Mouse (Mus musculus): Measurements from ENCODE around the gene Ncs1. TPM values are rescaled to one million over a fixed set of nuclear protein-coding genes. Genes with fewer than 3 reads are reported as not detected.
A peak's percentile ranks its signal among the peaks of the same experiment; 100 is the strongest.

The Ncs1 gene
- polyA plus RNA-seq, 1 experiment from 2014 or later = 116 TPM

DNA sequence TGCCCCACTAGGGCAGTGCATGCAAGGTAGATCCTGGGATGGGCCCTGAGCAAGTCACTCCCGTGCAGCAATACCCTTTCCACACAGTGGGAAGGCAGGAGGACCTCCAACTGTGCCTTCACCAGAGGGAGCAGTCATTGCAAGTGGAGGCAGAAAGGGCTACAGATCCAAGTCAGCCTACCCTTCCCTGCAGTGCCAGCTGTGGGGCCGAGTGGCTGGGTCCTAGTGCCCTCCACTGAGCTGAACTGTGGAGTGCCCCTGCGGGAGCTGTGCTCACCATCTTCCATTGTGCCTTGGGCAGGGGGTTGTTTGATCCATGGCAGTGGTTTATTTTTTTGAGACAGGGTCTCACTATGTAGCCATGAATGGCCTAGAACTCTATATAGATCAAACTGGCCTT, 34.4 kb upstream of the Ncs1 start:
- no peak for ATAC-seq (replicated peaks)
- no peak overlapping the region for H3K27ac ChIP-seq (replicated peaks)
- no peaks in the 10 kb centered on the region for H3K9me3 ChIP-seq
- H3K27me3 ChIP-seq = no peaks in the 10 kb centered on the region
- no peak overlapping the region for H3K4me2 ChIP-seq (replicated peaks)
- peaks cover 40% of the 10 kb centered on the region for H3K36me3 ChIP-seq
- no peak overlapping the region for H3K4me3 ChIP-seq
- H3K9ac ChIP-seq (replicated peaks) = no peak overlapping the region
- WGBS = 43% methylated on average over 3 of the region's 3 CpGs
- peaks cover 18% of the 10 kb centered on the region; the same call in 1 of the 2 replicates for H3K4me1 ChIP-seq

DNA sequence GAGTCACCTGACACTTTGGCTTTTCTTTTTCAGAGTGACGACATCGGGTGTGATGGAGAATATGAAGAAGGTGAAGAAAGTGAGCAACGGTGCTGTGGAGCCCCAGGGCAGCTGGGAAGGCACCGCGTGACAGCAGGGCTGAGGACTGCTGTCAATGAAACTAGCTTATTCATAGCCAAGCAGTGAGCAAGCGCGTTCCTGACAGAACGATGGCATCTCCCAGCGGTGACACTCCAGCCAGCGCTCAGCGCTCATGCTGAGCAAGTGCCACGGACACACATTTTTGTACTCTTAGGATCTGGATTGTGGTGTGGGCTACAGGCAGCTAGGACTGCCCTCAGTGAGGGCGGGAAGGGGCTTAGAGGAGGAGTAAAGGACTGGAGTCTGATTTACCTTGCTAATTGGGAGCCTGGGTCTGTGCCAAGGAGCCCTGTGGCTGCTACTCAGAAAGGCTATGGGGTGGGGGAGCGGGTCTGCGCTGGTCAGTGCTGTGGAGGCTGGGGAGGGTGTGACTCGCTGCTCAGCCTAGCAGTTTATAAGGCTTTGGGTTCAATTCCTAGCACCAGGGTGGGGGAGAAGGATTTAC, 31.3 kb upstream of the Ncs1 start:
- ATAC-seq (replicated peaks) = peak; percentile 55; the same call in 1 of the 2 replicates
- no peak overlapping the region for H3K27ac ChIP-seq (replicated peaks)
- WGBS = 46% methylated on average over 16 of the region's 16 CpGs

DNA sequence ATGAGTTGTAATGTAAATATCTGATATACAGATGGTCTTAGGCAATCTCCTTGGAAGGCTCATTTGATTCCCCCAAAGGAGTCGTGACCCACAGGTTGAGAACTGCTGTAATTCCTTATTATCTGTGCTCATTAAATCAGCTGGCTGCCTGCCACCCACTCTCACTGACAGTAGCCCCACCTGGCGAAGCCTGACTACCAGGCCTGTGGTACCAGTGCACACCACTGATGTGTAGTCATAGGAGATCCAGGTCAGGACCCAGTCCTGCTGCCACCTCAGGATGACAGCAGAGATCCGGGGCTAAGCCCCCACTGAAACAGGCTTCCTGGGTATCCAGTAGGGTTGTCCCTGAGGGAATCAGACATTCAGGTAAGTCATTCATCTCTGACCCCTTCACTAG, 27.0 kb upstream of the Ncs1 start:
- Histone ChIP-seq H3K4me2 (replicated peaks) (no peak overlapping the region), H3K4me3 (no peak overlapping the region), H3K27ac (replicated peaks) (no peak overlapping the region), H3K9me3 (no peaks in the 10 kb centered on the region), H3K4me1 (peaks cover 10% of the 10 kb centered on the region; the same call in 1 of the 2 replicates), H3K36me3 (peaks cover 8% of the 10 kb centered on the region), H3K27me3 (no peaks in the 10 kb centered on the region), H3K9ac (replicated peaks) (no peak overlapping the region)
- WGBS = 66% methylated on average over 3 of the region's 3 CpGs
- no peak for ATAC-seq (replicated peaks)

More for the DNA sequence above, 31.3 kb upstream of the Ncs1 start:
- Histone ChIP-seq H3K9me3 (no peaks in the 10 kb centered on the region), H3K9ac (replicated peaks) (no peak overlapping the region), H3K4me1 (peaks cover 13% of the 10 kb centered on the region; the same call in 1 of the 2 replicates), H3K4me3 (no peak overlapping the region), H3K27me3 (no peaks in the 10 kb centered on the region), H3K36me3 (peaks cover 23% of the 10 kb centered on the region), H3K4me2 (replicated peaks) (no peak overlapping the region)

DNA sequence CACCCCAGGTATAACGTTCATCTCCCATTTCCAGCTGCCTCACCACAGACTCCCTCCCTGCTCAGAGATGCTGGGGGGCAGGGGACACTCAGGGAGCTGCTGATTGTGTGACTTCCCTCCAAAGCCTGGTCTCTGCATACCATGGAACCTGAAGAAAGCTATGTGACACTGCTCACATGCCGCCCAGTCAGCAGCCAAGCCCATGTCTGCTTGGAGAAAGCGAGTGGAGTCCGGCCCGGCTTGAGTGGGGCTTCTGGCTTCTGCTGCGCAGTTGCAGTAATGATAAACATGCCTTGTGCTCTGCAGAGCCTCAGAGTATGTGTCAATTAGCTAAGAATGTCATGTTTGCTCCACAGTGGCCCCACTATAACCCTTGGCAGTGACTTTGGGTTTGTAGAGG, 26.2 kb upstream of the Ncs1 start:
- Histone ChIP-seq H3K36me3 (peaks cover 8% of the 10 kb centered on the region), H3K27ac (replicated peaks) (no peak overlapping the region), H3K4me3 (no peak overlapping the region), H3K9me3 (no peaks in the 10 kb centered on the region), H3K4me2 (replicated peaks) (no peak overlapping the region), H3K9ac (replicated peaks) (no peak overlapping the region), H3K4me1 (peaks cover 3% of the 10 kb centered on the region; the same call in 1 of the 2 replicates), H3K27me3 (no peaks in the 10 kb centered on the region)
- ATAC-seq (replicated peaks) = no peak
- WGBS = 88% methylated on average over 6 of the region's 6 CpGs

DNA sequence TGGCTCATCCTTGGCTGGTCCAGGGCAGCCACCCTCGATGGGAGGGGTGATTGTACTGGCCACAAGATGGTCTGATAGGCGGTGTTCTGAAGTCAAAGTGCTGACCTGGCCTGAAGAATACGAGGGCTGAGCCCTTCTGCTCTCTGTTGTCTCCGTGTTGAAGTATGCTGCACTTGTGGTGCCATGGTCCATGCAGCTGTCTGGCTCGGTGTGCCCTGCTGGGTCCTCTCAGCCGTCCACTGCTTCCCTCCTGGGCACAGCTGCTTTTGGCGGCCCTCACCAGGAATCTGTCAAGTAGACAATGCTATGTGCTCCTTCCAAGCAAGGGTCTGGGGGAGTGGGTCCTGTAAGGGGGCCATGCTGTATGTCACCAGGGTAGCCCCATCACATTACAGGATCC, 24.8 kb upstream of the Ncs1 start:
- Histone ChIP-seq H3K9me3 (no peaks in the 10 kb centered on the region), H3K4me1 (no peaks in the 10 kb centered on the region), H3K4me2 (replicated peaks) (no peak overlapping the region), H3K27ac (replicated peaks) (no peak overlapping the region), H3K4me3 (no peak overlapping the region), H3K27me3 (no peaks in the 10 kb centered on the region), H3K36me3 (no peaks in the 10 kb centered on the region), H3K9ac (replicated peaks) (no peak overlapping the region)
- 61% methylated on average over 7 of the region's 7 CpGs for WGBS
- no peak for ATAC-seq (replicated peaks)

DNA sequence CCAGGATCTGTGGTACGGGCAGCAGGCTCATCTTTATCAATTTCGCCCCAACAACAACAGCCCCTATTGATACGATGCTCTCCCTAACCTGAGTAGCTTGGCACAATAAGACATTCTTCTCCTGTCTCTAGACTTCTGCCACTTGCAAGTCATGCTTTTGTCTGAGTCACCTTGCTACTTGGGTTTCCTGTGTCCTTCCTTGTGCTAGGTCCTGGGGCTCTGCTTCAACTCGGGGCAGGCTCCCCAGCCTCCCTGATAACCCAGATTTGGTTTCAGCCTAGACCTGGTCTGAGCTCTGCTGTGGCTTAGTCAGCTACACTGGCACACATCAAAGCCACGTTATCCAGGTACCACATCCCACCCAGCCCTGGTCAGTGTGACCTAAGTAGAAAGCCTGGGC, 24.0 kb upstream of the Ncs1 start:
- Histone ChIP-seq H3K9me3 (no peaks in the 10 kb centered on the region), H3K4me1 (no peaks in the 10 kb centered on the region), H3K9ac (replicated peaks) (no peak overlapping the region), H3K36me3 (no peaks in the 10 kb centered on the region), H3K4me3 (no peak overlapping the region), H3K27me3 (no peaks in the 10 kb centered on the region), H3K4me2 (replicated peaks) (no peak overlapping the region), H3K27ac (replicated peaks) (no peak overlapping the region)
- ATAC-seq (replicated peaks) = no peak
- 80% methylated on average over 5 of the region's 5 CpGs for WGBS

DNA sequence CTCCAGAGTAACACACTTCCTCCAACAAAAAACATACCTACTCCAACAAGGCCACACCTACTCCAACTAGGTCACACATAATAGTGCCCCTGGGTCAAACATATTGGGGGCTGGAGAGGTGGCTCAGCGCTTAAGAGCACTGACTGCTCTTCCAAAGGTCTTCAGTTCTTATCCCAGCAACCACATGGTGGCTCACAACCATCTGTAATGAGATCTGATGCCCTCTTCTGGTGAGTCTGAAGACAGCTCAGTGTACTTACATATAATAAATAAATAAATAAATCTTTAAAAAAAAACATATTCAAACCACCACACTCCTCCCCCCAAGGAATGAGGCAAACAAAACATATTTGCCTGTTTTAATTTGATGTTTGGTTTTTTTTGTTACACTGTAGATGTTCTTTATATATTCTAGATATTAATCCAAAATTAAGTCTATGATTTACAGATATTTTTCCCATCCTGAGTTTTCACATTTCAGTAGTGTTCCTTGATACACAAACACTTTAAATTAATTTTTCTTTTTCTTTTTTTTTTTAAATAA, 16.8 kb upstream of the Ncs1 start:
- no peak for ATAC-seq (replicated peaks)
- no peaks in the 10 kb centered on the region for H3K4me1 ChIP-seq
- no peaks in the 10 kb centered on the region for H3K27me3 ChIP-seq
- no peak overlapping the region for H3K4me3 ChIP-seq
- H3K27ac ChIP-seq (replicated peaks) = no peak overlapping the region
- no peak overlapping the region for H3K4me2 ChIP-seq (replicated peaks)
- 62% methylated on average over 1 of the region's 1 CpGs for WGBS
- H3K9me3 ChIP-seq = no peaks in the 10 kb centered on the region
- H3K36me3 ChIP-seq = no peaks in the 10 kb centered on the region
- no peak overlapping the region for H3K9ac ChIP-seq (replicated peaks)

DNA sequence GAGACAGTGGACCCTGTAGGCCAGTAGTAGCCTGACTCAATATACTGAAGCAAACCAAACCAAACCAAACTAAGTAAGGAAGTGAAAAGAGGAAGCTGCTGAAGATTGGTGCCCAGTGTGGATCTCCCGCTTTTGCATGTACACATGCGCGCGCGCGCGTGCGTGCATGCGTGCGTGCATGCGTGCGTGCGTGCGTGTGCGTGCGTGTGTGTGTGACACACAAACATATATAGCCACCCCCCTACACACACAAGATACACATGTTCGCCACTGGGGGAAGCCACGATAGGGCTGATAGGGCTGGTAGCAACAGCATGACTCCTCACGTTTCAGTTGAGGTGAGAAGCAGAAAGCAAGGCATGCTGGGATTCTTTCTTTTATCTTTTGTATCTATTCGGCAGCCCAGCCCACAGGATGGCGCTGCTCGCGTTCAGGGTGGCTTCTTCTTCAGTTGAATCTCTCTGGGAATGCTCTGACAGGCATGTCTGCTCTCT, 6.4 kb upstream of the Ncs1 start:
- H3K27me3 ChIP-seq = no peaks in the 10 kb centered on the region
- H3K27ac ChIP-seq (replicated peaks) = no peak overlapping the region
- ATAC-seq (replicated peaks) = peak; percentile 66
- no peaks in the 10 kb centered on the region for H3K36me3 ChIP-seq
- no peak overlapping the region for H3K9ac ChIP-seq (replicated peaks)
- 0 out of 2 replicates have a peak, but pooled peaks cover 9% of the 10 kb centered on the region for H3K4me1 ChIP-seq
- 39% methylated on average over 23 of the region's 23 CpGs for WGBS
- no peaks in the 10 kb centered on the region for H3K9me3 ChIP-seq
- peak overlapping the region; percentile 28 for H3K4me2 ChIP-seq (replicated peaks)
- H3K4me3 ChIP-seq = peak overlapping the region; percentile 15; the same call in 1 of the 2 replicates

DNA sequence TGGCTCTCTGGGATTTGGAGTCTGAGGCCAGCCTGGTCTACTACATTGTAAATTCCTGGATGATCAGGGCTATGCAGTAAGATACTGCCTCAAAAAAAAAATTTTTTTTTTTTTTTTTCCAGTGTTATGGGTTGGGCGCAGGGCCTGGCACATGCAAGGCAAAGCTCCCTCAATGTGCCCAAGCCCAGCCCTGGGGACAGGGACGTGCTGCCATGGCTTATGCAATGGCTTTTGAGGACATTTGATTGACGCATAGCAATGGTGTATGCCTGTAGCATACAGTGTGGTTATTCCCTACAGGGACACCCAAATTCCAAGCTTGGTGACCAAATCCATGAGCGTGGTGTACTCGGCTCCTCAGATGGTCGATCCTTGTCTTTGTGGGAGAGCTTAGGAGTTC, 5.8 kb upstream of the Ncs1 start:
- Histone ChIP-seq H3K4me2 (replicated peaks) (no peak overlapping the region; the same call in 1 of the 2 replicates), H3K27me3 (no peaks in the 10 kb centered on the region), H3K4me1 (peaks cover 14% of the 10 kb centered on the region), H3K9ac (replicated peaks) (no peak overlapping the region), H3K27ac (replicated peaks) (no peak overlapping the region), H3K4me3 (no peak overlapping the region), H3K36me3 (no peaks in the 10 kb centered on the region), H3K9me3 (no peaks in the 10 kb centered on the region)
- no peak for ATAC-seq (replicated peaks)
- WGBS = 89% methylated on average over 6 of the region's 6 CpGs

DNA sequence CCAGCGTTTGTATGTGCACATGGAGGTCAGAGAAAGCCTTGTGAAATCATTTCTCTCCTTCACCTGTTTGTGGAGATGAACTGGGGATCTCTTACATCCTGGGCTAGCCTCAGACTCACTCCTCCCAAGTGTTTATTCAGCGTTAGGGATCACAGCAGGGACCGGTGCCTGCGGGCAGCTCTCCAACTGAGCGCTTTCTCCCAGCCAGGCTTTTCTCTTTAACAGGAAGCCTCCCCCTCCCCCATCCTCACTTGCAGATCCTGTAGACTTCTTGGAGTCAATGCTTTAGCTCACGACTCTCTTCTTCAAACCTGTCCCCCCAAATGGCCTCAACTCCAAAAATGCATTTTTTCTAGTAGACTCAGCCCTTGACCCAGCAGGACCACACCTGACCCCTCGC, 4.0 kb upstream of the Ncs1 start:
- Histone ChIP-seq H3K27me3 (no peaks in the 10 kb centered on the region), H3K27ac (replicated peaks) (no peak overlapping the region), H3K4me1 (peaks cover 19% of the 10 kb centered on the region), H3K36me3 (no peaks in the 10 kb centered on the region), H3K9ac (replicated peaks) (no peak overlapping the region), H3K9me3 (no peaks in the 10 kb centered on the region), H3K4me2 (replicated peaks) (no peak overlapping the region), H3K4me3 (no peak overlapping the region)
- WGBS = 12% methylated on average over 7 of the region's 7 CpGs
- no peak for ATAC-seq (replicated peaks)

DNA sequence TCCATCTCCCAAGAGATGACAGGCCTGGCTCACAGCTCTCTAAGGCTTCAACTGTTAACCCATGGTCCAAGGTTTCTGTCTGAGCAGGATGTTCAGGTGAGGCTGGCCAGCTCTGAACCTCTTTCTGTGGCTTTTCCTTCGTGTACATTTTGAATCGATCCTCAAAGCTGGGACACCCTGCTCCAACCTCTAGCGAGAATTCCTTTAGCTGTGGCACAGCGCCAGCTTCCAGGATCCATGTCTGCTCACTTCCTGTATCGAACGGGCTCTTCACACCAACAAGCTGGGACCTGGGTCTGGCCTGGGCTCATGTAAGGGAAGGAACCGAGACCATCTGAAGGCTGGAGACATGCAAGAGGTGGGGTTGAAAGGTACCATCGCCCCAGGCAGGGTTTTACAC, 1.4 kb upstream of the Ncs1 start:
- Histone ChIP-seq H3K27me3 (no peaks in the 10 kb centered on the region), H3K9ac (replicated peaks) (no peak overlapping the region), H3K27ac (replicated peaks) (0 out of 2 replicates have a peak overlapping the region, but pooled peaks have one; percentile 12), H3K36me3 (no peaks in the 10 kb centered on the region; the same call in 1 of the 2 replicates), H3K4me1 (peaks cover 43% of the 10 kb centered on the region), H3K4me3 (no peak overlapping the region), H3K9me3 (no peaks in the 10 kb centered on the region), H3K4me2 (replicated peaks) (no peak overlapping the region)
- WGBS = 71% methylated on average over 8 of the region's 8 CpGs
- no peak for ATAC-seq (replicated peaks)

DNA sequence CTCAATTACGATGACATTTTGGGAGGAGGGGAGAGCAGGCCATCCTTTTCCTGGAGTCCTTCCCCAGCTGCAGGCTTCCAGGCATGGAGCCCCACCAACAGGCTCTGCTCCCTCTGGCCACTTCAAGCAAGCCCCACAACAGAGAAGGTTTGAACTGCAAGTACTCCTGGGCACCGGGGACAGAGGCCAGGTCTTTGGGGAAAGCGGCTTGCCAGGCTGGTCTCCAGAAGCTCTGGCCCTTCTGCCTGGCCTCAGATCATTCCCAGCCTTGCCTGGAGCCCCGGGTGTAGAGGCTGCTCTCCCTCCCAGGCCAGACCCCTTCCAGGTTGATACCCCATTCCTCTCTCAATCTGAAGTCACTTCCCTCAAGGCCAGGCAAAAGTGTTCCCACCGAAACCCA, 572 bp upstream of the Ncs1 start:
- Histone ChIP-seq H3K27ac (replicated peaks) (peak overlapping the region; percentile 84), H3K4me1 (peaks cover 46% of the 10 kb centered on the region), H3K9me3 (no peaks in the 10 kb centered on the region), H3K36me3 (no peaks in the 10 kb centered on the region; the same call in 1 of the 2 replicates), H3K27me3 (no peaks in the 10 kb centered on the region), H3K4me3 (peak overlapping the region; percentile 97), H3K9ac (replicated peaks) (peak overlapping the region; percentile 98), H3K4me2 (replicated peaks) (peak overlapping the region; percentile 62)
- WGBS = 20% methylated on average over 5 of the region's 5 CpGs
- ATAC-seq (replicated peaks) = no peak

All from forebrain, embryonic 15.5 days (tissue).